Mouse (Mus musculus): ENCODE measurements around the gene Bace1.

The Bace1 gene

DNA sequence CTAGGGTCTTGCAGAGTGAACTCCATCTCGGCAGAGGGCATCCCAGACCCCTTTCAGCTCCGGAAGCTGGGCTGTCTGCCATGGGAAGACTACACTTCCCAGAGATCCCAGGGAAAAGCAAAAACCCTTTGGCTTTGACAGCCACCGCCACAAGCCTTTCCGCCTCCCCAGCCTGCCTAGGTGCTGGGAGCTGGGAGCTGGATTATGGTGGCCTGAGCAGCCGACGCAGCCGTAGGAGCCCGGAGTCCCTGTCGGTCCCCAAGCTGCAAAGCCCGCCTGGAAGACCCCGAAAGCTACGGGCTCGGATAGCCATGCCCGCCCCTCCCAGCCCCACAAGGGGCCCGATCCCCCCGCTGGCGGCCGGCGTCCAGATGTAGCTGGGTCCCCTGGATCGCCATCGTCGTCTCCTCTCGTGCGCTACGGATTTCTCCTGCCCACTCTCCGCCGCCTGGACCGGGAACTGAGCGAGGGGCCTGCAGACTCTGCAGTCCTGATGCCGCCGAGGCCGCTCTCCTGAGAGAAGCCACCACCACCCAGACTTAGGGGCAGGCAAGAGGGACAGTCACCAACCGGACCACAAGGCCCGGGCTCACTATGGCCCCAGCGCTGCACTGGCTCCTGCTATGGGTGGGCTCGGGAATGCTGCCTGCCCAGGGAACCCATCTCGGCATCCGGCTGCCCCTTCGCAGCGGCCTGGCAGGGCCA, at the start of gene Bace1:
Bace1 (plus strand) TSS at position 147 of the 705 bp plus-strand sequence.
- DNase-seq (ENCODE audit: low spot score in 2 of 2) = peak in 1 of 2 experiments; percentile 35

- DNase-seq (ENCODE audit: low spot score in 2 of 2) = no peak
These were observed 46.8 kb upstream of the Bace1 start for GRCm38 (mm10) chr9:45791456-45792142.

- DNase-seq (ENCODE audit: low spot score in 2 of 2) = no peak
These were observed 46.1 kb upstream of the Bace1 start for GRCm38 (mm10) chr9:45792235-45792634.

- no peak for DNase-seq (ENCODE audit: low spot score in 2 of 2)
These were observed 44.7 kb upstream of the Bace1 start for GRCm38 (mm10) chr9:45793697-45794096.

DNA sequence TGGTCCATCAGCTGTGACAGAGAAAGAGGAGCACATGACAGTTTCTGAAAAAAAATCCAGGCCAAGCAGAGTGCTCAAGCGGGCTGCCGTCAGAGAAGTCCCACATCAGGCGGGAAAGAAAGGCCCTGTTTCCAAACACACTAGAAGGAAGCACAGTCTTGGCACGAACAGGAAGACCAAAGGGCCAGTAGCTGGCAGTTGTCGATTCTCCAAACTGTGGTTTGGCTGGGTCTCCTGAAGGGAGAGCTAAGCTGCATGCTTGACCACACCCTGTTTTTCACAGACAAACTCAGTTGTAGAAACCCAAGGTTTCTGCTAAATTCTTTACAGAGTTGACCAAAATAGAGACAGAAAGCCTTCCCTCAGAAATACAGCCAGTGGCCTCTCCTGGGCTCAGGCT, 42.7 kb upstream of the Bace1 start:
- no peak for DNase-seq (ENCODE audit: low spot score in 2 of 2)

GRCm38 (mm10) chr9:45797271-45797670, 41.1 kb upstream of the Bace1 start:
- DNase-seq (ENCODE audit: low spot score in 2 of 2) = no peak

DNA sequence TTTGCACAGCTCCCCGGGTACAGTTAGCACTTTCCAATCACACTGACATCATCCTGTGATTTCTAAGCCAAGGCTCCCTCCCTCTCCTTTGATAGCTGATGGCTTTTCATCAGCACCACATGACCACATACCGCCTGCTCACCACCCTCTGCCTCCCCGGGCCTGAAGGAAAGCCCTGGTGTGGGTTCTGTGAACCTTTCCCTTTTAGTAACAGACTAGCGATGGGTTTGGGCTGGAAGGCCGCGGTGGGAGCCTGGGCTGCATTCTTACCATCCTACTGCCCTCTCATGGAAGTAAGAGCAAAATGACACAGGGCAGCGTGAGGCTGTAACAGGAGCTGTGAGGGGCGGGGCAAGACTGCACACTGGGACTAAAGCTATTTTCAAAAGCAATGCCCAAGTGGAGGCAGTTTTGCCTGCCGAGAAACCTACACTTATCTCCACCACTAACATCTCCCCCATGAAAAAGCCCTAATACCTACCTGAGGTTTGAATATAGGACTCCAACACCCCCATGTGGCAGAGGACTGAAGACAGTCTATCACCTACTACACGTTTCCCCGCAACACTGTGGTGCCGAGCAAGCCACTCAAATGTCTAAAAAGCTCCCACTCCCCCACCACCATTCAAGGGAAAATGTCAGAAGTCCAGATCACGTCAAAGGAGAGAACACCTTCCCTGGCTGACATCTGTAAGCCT, 39.8 kb upstream of the Bace1 start:
- no peak for DNase-seq (ENCODE audit: low spot score in 2 of 2)

DNA sequence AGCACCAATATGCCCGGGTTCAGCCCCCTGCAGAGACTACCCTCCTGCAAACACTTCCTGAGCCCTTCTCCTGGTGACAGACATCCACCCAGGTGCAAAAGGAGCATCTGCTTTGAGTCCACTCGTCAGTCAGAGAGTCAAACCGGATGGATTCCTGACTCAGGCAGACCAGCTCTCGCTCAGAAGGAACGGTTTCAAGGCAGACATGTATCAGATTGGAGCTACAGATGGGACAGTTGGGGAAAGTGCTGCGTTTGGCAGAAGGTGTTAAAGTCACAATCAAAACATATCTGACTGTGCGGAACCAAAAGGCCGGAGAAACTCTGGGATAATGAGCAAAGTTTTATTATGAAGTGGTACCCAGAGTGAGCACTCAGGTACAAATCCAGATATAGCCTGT, 39.0 kb upstream of the Bace1 start:
- no peak for DNase-seq (ENCODE audit: low spot score in 2 of 2)

DNA sequence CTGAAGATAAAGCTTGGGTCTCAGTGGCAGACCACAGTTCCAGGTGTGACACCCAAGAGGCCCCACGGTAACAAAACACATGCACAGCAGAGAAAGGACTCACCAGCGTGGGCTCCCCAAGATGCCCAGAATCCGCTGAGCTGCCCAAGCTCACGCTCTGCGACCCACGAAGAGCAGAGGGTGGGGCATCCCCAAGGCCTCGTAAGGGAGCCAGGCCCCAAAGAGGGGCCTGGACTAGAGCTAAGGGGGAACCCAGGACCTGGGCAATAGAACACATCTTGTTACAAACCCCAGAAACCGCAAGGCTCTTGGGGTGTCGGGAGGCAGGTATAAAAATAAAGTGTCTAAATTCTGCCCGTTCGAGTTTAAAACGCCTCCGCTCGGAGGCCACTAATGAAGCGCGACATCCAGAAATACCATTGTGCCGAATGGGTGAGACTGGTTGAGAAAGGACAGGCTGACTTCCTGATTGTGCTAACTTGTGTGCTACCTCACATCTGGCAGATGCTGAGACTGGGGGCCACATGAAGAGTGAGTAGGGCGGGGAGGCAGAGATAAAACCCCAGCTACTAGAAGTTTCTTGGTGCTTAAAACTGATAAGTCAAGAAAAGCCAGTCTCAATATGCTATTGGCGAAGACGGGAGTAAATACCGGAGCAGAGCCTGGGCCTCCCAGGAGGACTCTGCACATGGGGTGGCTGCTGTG, 35.2 kb upstream of the Bace1 start:
- peak in 1 of 2 experiments; percentile 53 for DNase-seq (ENCODE audit: low spot score in 2 of 2)

GRCm38 (mm10) chr9:45806847-45807246, 31.5 kb upstream of the Bace1 start:
- DNase-seq (ENCODE audit: low spot score in 2 of 2) = no peak

DNA sequence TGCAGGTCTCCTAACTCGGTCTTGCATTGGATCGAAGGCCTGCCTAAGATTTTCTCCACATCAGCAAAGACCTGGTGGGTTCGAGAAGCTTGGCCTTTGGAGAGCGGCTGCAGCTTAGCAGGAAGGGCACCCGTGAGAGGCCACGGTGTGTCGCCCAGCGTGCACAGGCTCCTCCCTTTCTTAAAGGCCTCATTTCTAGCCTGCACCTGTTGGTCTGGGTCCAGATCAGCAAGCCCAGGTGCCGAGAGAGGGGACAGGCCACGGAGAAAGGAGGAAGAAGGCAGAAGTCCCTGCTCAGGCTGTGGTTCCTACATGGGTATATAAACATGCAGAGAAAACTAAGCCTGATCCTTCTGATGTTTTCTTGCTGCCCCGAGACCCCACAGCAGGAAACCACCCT, 31.0 kb upstream of the Bace1 start:
- DNase-seq (ENCODE audit: low spot score in 2 of 2) = no peak

GRCm38 (mm10) chr9:45807761-45808160, 30.6 kb upstream of the Bace1 start:
- no peak for DNase-seq (ENCODE audit: low spot score in 2 of 2)

DNA sequence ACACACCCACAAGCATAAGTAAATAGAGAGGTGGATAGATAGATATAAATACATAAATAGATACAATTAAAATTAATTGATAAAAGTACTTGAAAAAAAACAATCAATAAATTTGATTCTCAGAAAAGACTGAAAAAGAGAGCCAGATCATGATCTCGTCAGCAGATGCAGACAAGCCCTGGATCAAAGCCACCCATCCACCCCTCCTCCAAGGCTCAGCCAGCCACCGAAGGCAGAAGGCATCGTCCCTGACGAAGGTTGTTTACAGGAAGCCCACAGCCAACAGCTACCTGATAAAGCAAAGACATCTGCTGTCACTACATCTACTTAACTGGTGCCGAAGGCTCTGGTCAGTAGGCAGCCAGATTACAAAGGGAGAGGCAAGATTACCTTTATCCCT, 26.4 kb upstream of the Bace1 start:
- no peak for DNase-seq (ENCODE audit: low spot score in 2 of 2)

- DNase-seq (ENCODE audit: low spot score in 2 of 2) = no peak
These were observed 23.3 kb upstream of the Bace1 start for GRCm38 (mm10) chr9:45815113-45815512.

- no peak for DNase-seq (ENCODE audit: low spot score in 2 of 2)
These were observed 22.9 kb upstream of the Bace1 start for GRCm38 (mm10) chr9:45815525-45815924.

DNA sequence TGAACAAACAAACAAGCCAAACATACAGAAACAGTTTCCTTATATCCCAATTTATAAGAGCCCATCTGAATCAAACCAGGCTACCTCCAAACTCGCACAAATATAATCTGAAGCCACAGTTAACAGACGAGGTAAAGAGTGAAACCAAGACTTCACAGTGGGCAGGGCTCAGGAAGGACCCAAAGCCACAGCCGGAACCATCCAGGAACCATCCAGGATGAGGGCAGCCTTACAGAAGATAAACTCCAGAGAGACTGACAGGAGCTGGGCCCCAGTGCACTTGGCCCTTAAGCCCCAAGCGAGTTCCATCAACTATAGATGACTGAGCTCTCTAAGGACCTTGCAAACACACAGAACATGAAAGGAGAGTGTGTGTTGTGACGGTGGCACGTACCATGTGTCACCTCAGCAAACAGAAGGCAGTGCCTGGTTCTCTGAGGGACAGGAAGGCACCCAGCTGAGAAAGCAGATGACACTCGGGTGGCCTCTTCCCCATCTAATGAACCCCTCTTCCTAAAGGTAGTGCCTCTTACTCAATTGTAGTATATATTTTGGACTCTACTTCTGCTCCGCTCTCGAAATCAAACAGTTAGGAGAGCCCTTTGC, 19.9 kb upstream of the Bace1 start:
- no peak for DNase-seq (ENCODE audit: low spot score in 2 of 2)

DNA sequence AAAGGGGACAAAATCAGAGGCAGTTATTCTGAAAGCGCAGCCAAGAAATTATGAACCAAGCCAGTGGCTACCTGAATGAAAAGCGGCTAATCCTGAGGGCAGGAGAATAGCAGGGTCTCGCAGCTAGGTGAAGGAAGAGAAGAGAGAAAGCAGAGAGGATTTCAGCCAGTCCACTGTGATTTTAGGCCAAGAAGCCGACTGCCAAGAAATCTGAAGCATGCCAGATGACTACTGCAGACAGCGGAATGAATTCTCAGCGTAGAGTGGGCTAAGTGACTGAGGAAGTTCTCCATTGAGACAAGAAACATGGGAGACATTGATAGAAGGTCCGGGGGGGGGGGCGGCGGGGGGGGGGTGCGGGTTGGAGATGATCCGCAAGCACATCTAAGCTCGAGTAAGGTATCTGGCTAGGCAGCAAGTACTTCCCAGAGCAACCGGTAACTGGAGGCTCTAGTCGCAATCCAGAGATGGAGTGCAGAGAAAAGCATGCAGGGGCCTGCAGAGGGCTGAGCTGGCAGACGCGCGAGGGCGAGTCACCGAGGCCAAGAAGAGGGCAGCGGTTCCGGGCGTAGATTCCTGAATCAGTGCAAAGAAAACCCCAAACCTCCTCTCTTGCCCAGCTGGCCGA, 10.6 kb upstream of the Bace1 start:
- no peak for DNase-seq (ENCODE audit: low spot score in 2 of 2)

DNA sequence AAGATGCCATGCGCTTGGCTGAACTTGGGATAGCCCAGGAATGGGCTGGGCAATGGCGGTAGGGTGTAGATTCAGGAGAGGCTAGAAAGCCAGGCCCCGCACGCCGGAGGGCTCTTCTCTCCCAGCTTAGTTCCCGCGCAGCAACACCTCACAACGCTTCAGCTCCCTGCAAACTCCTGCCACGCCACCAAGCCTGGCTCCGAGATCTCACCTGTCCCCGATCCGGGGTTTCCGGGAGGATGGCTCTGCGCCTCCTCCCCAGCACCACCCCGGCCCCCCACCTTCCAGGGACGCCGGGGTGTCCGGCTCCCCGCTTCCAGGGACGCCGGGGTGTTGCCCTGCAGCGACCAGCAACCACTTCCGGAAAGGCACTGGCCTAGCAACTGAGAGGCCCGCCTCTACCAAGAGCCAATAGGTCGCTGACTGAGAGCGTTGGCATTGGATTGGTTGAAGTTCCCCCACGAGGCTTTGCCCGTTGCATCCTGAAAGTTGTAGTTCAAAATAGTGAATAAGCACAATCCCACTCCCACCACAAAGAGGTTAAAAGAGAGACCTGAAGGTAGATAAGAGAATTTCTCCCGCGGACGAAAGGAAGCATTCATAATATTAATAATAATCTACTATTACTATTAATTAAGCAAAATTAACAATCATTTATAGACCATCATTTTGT, 10.0 kb upstream of the Bace1 start, which contains the start of gene Cep164:
Cep164 (minus strand) TSS at position 401 of the 673 bp plus-strand sequence.
- DNase-seq (ENCODE audit: low spot score in 2 of 2) = peak; percentile 76 to 86

- peak; percentile 67 to 88 for DNase-seq (ENCODE audit: low spot score in 2 of 2)
These were observed 9.3 kb upstream of the Bace1 start for GRCm38 (mm10) chr9:45829107-45829506.

GRCm38 (mm10) chr9:45832898-45833297, 5.5 kb upstream of the Bace1 start:
- DNase-seq (ENCODE audit: low spot score in 2 of 2) = no peak

DNA sequence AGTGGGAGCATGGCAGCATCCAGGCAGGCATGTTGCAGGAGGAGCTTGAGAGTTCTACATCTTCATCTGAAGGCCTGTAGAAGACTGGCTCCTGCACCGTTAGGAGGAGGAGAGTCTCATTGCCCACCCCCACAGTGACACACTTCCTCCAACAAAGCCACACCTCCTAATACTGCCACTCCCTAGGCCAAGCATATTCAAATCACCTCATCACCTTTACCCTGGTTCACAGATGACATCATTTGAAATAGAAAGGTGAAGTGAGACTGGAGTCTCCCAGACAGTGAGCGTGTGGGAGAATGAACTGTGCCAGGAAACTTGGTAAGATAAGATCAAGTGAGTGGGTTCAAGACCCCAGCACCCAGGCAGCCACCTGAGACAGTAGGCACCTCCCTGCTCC, 4.9 kb upstream of the Bace1 start:
- DNase-seq (ENCODE audit: low spot score in 2 of 2) = no peak

Data from spleen, postnatal 10 days (tissue).